Mouse (Mus musculus) embryo, embryonic 10.5 days (tissue): Measurements from ENCODE around the gene Atf6b.
A peak's percentile ranks its signal among the peaks of the same experiment; 100 is the strongest.

Experiments used
- DNase-seq: peaks from one replicate; pipeline ENCODE4 v3.0.0-alpha.2; 2015; ENCODE audit warnings: low spot score

Atf6b gene

GRCm38 (mm10) chr17:34627093-34627942, 19.6 kb upstream of the Atf6b start:
- DNase-seq, result peak; percentile 92

GRCm38 (mm10) chr17:34627943-34628643, 18.9 kb upstream of the Atf6b start, which contains the start of gene Ppt2:
Ppt2 (minus strand) TSS chr17:34628510.
- no peak for DNase-seq

GRCm38 (mm10) chr17:34628644-34628967, 18.3 kb upstream of the Atf6b start:
- no peak for DNase-seq

- peak; percentile 74 for DNase-seq
Measured at GRCm38 (mm10) chr17:34629221-34629751, 17.7 kb upstream of the Atf6b start, which contains the start of gene Prrt1. Prrt1 (plus strand) TSS chr17:34629533.

GRCm38 (mm10) chr17:34629796-34630603, 16.9 kb upstream of the Atf6b start:
- no peak for DNase-seq

GRCm38 (mm10) chr17:34630761-34631301, 16.1 kb upstream of the Atf6b start:
- DNase-seq, result no peak

- DNase-seq, result no peak
Measured at GRCm38 (mm10) chr17:34631647-34632046, 15.3 kb upstream of the Atf6b start.

GRCm38 (mm10) chr17:34632261-34632691, 14.7 kb upstream of the Atf6b start:
- DNase-seq, result peak; percentile 71

GRCm38 (mm10) chr17:34635671-34636070, 11.3 kb upstream of the Atf6b start:
- DNase-seq, result no peak

GRCm38 (mm10) chr17:34637459-34637858, 9.5 kb upstream of the Atf6b start:
- no peak for DNase-seq

GRCm38 (mm10) chr17:34639461-34640255, 7.3 kb upstream of the Atf6b start:
- DNase-seq, result no peak

GRCm38 (mm10) chr17:34640778-34641601, 6.0 kb upstream of the Atf6b start:
- peak; percentile 69 for DNase-seq

GRCm38 (mm10) chr17:34641945-34642344, 5.0 kb upstream of the Atf6b start:
- DNase-seq, result no peak

GRCm38 (mm10) chr17:34643379-34643778, 3.6 kb upstream of the Atf6b start:
- DNase-seq, result no peak

- DNase-seq, result no peak
Measured at GRCm38 (mm10) chr17:34643944-34644343, 3.0 kb upstream of the Atf6b start.

GRCm38 (mm10) chr17:34644608-34645007, 2.3 kb upstream of the Atf6b start, which contains the start of gene Fkbpl:
Fkbpl (plus strand) TSS chr17:34644764.
- DNase-seq, result peak; percentile 99

- DNase-seq, result no peak
Measured at GRCm38 (mm10) chr17:34645256-34645829, 1.6 kb upstream of the Atf6b start.

- no peak for DNase-seq
Measured at GRCm38 (mm10) chr17:34645831-34646511, 975 bp upstream of the Atf6b start.
